Mouse (Mus musculus) hindbrain, embryonic 13.5 days (tissue): ENCODE data around the gene Vps37c. TPM values are rescaled to one million over a fixed set of nuclear protein-coding genes. Genes with fewer than 3 reads are reported as not detected.

Experiments
- ATAC-seq: fragments of 200-750 bp; cut with Nextera tagmentation; 2 replicates; pipeline ENCODE4 v1.8.0; 2017; ENCODE audit warnings: moderate TSS enrichment; ENCODE audit not compliant: low FRiP score
- H3K27ac ChIP-seq: fragments of 300-500 bp; sonication (generic); 2 replicates; pipeline ENCODE4 v1.5.1; 2015; ENCODE audit warnings: inconsistent platforms, mild to moderate bottlenecking, moderate library complexity
- H3K27me3 ChIP-seq: fragments of 300-500 bp; sonication (generic); 2 replicates; pipeline ENCODE4 v1.6.1; 2015; ENCODE audit warnings: mild to moderate bottlenecking, inconsistent platforms
- H3K36me3 ChIP-seq: fragments of 300-500 bp; sonication (generic); 2 replicates; pipeline ENCODE4 v1.6.1; 2015; ENCODE audit warnings: mild to moderate bottlenecking, inconsistent platforms
- H3K4me1 ChIP-seq: fragments of 300-500 bp; sonication (generic); replicated peaks from 2 replicates; pipeline ENCODE4 v1.6.1; 2015; ENCODE audit warnings: inconsistent platforms
- H3K4me2 ChIP-seq: fragments of 300-500 bp; sonication (generic); 2 replicates; pipeline ENCODE4 v1.6.1; 2015; ENCODE audit warnings: inconsistent platforms, mild to moderate bottlenecking, moderate library complexity
- H3K4me3 ChIP-seq: fragments of 300-500 bp; sonication (generic); 2 replicates; pipeline ENCODE4 v1.5.1; 2015; ENCODE audit warnings: mild to moderate bottlenecking, inconsistent platforms
- H3K9ac ChIP-seq: fragments of 300-500 bp; sonication (generic); 2 replicates; pipeline ENCODE4 v1.6.1; 2015; ENCODE audit warnings: mild to moderate bottlenecking, inconsistent platforms
- H3K9me3 ChIP-seq: fragments of 300-500 bp; sonication (generic); 2 replicates; pipeline ENCODE4 v1.6.1; 2016; ENCODE audit warnings: inconsistent platforms
- WGBS: fragments of 180-500 bp; shearing (Covaris S2); methylation state at CpG from one replicate; pipeline ENCODE4 v1.1.7; 2015; 5-methylcytosine and 5-hydroxymethylcytosine counted together
- polyA plus RNA-seq: library from polyadenylated mRNA; unstranded; fragments of >200 nt; fragmentation: Nextera tagmentation; extraction: Ambion mirVana; gene quantifications from 2 replicates; pipeline ENCODE4 v1.2.1, GENCODE M21; 2015

Vps37c gene
- polyA plus RNA-seq, 1 experiment from 2014 or later = 33.8 TPM

GRCm38 (mm10) chr19:10691121-10691520, 2.6 kb downstream of the Vps37c start:
- no peak for ATAC-seq
- Histone ChIP-seq H3K27ac (no peak overlapping the region), H3K4me3 (no peak overlapping the region), H3K4me2 (peak overlapping the region; percentile 79), H3K27me3 (no peaks in the 10 kb centered on the region), H3K4me1 (peaks cover 56% of the 10 kb centered on the region), H3K9me3 (no peaks in the 10 kb centered on the region), H3K36me3 (no peaks in the 10 kb centered on the region), H3K9ac (peak overlapping the region; percentile 86; the same call in 1 of the 2 replicates)
- 94% methylated on average over 4 of the region's 4 CpGs for WGBS

GRCm38 (mm10) chr19:10691660-10692059, 3.1 kb downstream of the Vps37c start:
- 77% methylated on average over 3 of the region's 3 CpGs for WGBS
- H3K9me3 ChIP-seq = no peaks in the 10 kb centered on the region
- ATAC-seq = no peak
- H3K4me1 ChIP-seq = peaks cover 60% of the 10 kb centered on the region
- H3K4me2 ChIP-seq = no peak overlapping the region
- no peak overlapping the region for H3K27ac ChIP-seq
- H3K9ac ChIP-seq = no peak overlapping the region
- H3K27me3 ChIP-seq = no peaks in the 10 kb centered on the region
- no peak overlapping the region for H3K4me3 ChIP-seq
- H3K36me3 ChIP-seq = no peaks in the 10 kb centered on the region

GRCm38 (mm10) chr19:10692361-10692760, 3.8 kb downstream of the Vps37c start:
- 93% methylated on average over 4 of the region's 4 CpGs for WGBS
- ATAC-seq = no peak
- no peak overlapping the region for H3K4me2 ChIP-seq
- H3K4me3 ChIP-seq = no peak overlapping the region
- H3K9me3 ChIP-seq = no peaks in the 10 kb centered on the region
- no peaks in the 10 kb centered on the region for H3K36me3 ChIP-seq
- H3K9ac ChIP-seq = no peak overlapping the region
- H3K27ac ChIP-seq = no peak overlapping the region
- H3K4me1 ChIP-seq = peaks cover 66% of the 10 kb centered on the region
- no peaks in the 10 kb centered on the region for H3K27me3 ChIP-seq

GRCm38 (mm10) chr19:10693926-10694682, 5.6 kb downstream of the Vps37c start:
- H3K4me1 ChIP-seq = peaks cover 75% of the 10 kb centered on the region
- WGBS = 90% methylated on average over 10 of the region's 10 CpGs
- no peaks in the 10 kb centered on the region for H3K9me3 ChIP-seq
- no peak overlapping the region for H3K4me2 ChIP-seq
- H3K27ac ChIP-seq = 0 out of 2 replicates have a peak overlapping the region, but pooled peaks have one; percentile 2
- no peak overlapping the region for H3K4me3 ChIP-seq
- H3K27me3 ChIP-seq = no peaks in the 10 kb centered on the region
- H3K9ac ChIP-seq = no peak overlapping the region
- ATAC-seq = no peak
- H3K36me3 ChIP-seq = no peaks in the 10 kb centered on the region

- Histone ChIP-seq H3K9me3 (no peaks in the 10 kb centered on the region), H3K27ac (peak overlapping the region; percentile 82), H3K4me3 (no peak overlapping the region), H3K36me3 (no peaks in the 10 kb centered on the region), H3K9ac (peak overlapping the region; percentile 61), H3K27me3 (no peaks in the 10 kb centered on the region), H3K4me2 (peak overlapping the region; percentile 25), H3K4me1 (peaks cover 75% of the 10 kb centered on the region)
- WGBS = 18% methylated on average over 7 of the region's 7 CpGs
- ATAC-seq = no peak
Measured at GRCm38 (mm10) chr19:10695801-10696200, 7.3 kb downstream of the Vps37c start.

- no peaks in the 10 kb centered on the region for H3K9me3 ChIP-seq
- H3K27ac ChIP-seq = peak overlapping the region; percentile 35; the same call in 1 of the 2 replicates
- ATAC-seq = 0 out of 2 replicates have a peak, but pooled peaks have one; percentile 18
- H3K4me2 ChIP-seq = no peak overlapping the region
- 69% methylated on average over 9 of the region's 9 CpGs for WGBS
- H3K4me3 ChIP-seq = no peak overlapping the region
- H3K27me3 ChIP-seq = no peaks in the 10 kb centered on the region
- H3K9ac ChIP-seq = 0 out of 2 replicates have a peak overlapping the region, but pooled peaks have one; percentile 8
- no peaks in the 10 kb centered on the region for H3K36me3 ChIP-seq
- H3K4me1 ChIP-seq = peaks cover 72% of the 10 kb centered on the region
Measured at GRCm38 (mm10) chr19:10698131-10698991, 9.8 kb downstream of the Vps37c start.

GRCm38 (mm10) chr19:10699851-10700250, 11.3 kb downstream of the Vps37c start:
- H3K4me2 ChIP-seq = no peak overlapping the region
- peaks cover 69% of the 10 kb centered on the region for H3K4me1 ChIP-seq
- peak overlapping the region; percentile 32 for H3K27ac ChIP-seq
- no peaks in the 10 kb centered on the region for H3K27me3 ChIP-seq
- H3K4me3 ChIP-seq = no peak overlapping the region
- no peak overlapping the region for H3K9ac ChIP-seq
- no peaks in the 10 kb centered on the region for H3K36me3 ChIP-seq
- 71% methylated on average over 9 of the region's 9 CpGs for WGBS
- no peaks in the 10 kb centered on the region for H3K9me3 ChIP-seq
- no peak for ATAC-seq

- no peak overlapping the region for H3K4me2 ChIP-seq
- no peaks in the 10 kb centered on the region for H3K9me3 ChIP-seq
- peaks cover 63% of the 10 kb centered on the region for H3K4me1 ChIP-seq
- no peak overlapping the region for H3K9ac ChIP-seq
- 55% methylated on average over 6 of the region's 6 CpGs for WGBS
- no peaks in the 10 kb centered on the region for H3K27me3 ChIP-seq
- H3K27ac ChIP-seq = no peak overlapping the region
- no peaks in the 10 kb centered on the region for H3K36me3 ChIP-seq
- no peak for ATAC-seq
- H3K4me3 ChIP-seq = no peak overlapping the region
Measured at GRCm38 (mm10) chr19:10701013-10701726, 12.6 kb downstream of the Vps37c start.

- no peak for ATAC-seq
- H3K9me3 ChIP-seq = no peaks in the 10 kb centered on the region
- no peak overlapping the region for H3K4me3 ChIP-seq
- H3K27ac ChIP-seq = no peak overlapping the region
- no peak overlapping the region for H3K4me2 ChIP-seq
- H3K9ac ChIP-seq = no peak overlapping the region
- peaks cover 6% of the 10 kb centered on the region for H3K36me3 ChIP-seq
- H3K27me3 ChIP-seq = no peaks in the 10 kb centered on the region
- peaks cover 55% of the 10 kb centered on the region for H3K4me1 ChIP-seq
- 88% methylated on average over 8 of the region's 8 CpGs for WGBS
Measured at GRCm38 (mm10) chr19:10702125-10702524, 13.6 kb downstream of the Vps37c start.

- Histone ChIP-seq H3K9me3 (no peaks in the 10 kb centered on the region), H3K9ac (no peak overlapping the region; the same call in 1 of the 2 replicates), H3K36me3 (peaks cover 18% of the 10 kb centered on the region), H3K27ac (no peak overlapping the region), H3K27me3 (no peaks in the 10 kb centered on the region), H3K4me1 (peaks cover 41% of the 10 kb centered on the region), H3K4me3 (no peak overlapping the region), H3K4me2 (no peak overlapping the region)
- 91% methylated on average over 8 of the region's 8 CpGs for WGBS
- no peak for ATAC-seq
Measured at GRCm38 (mm10) chr19:10703470-10703869, 14.9 kb downstream of the Vps37c start.

GRCm38 (mm10) chr19:10707087-10707875, 18.7 kb downstream of the Vps37c start:
- peaks cover 33% of the 10 kb centered on the region for H3K4me1 ChIP-seq
- H3K9me3 ChIP-seq = no peaks in the 10 kb centered on the region
- no peak overlapping the region; the same call in 1 of the 2 replicates for H3K27ac ChIP-seq
- peaks cover 42% of the 10 kb centered on the region for H3K36me3 ChIP-seq
- no peaks in the 10 kb centered on the region for H3K27me3 ChIP-seq
- no peak overlapping the region for H3K9ac ChIP-seq
- 75% methylated on average over 13 of the region's 13 CpGs for WGBS
- no peak overlapping the region for H3K4me3 ChIP-seq
- ATAC-seq = no peak
- H3K4me2 ChIP-seq = no peak overlapping the region
